Mouse (Mus musculus): ENCODE results near the gene Ptpdc1. TPM values are rescaled to one million over a fixed set of nuclear protein-coding genes. Genes with fewer than 3 reads are reported as not detected.
A peak's percentile ranks its signal among the peaks of the same experiment; 100 is the strongest.

The Ptpdc1 gene
- polyA plus RNA-seq, 1 experiment from 2014 or later: 15.6 TPM

DNA sequence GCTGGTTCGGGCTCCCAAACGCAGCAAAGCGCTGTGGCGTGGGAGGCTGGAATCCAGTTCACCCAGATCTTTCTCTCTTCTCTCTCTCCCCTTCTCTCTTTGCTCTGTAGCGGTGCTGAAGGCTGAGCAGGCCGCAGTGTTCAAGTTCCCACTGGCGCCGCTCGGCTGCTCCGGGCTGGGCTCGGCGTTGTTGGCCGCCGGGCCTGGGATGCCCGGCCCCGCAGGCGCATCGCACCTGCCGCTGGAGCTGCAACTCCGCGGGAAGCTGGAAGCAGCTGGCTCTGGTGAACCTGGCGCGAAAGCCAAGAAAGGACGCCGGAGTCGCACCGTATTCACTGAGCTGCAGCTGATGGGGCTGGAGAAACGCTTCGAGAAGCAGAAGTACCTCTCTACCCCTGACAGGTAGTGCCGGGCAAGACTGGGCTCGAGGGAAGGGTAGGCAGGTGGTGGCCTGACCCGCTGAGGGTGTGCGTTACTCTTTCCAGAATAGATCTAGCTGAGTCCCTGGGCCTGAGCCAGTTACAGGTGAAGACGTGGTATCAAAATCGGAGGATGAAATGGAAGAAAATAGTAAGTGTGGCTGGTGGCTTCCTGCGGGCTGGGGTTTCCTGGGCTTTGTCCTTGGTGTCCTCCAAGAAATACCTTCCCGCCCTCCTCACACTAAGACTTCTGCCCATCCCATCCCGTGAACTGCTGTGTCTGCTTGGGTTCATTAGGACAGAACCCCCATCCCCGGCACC is 39.6 kb upstream of the Ptpdc1 start:
- Histone ChIP-seq H3K4me3 (ENCODE audit: low read depth, low read length) (peak overlapping the region; percentile 62), H3K4me2 (ENCODE audit: low read depth, low read length) (peak overlapping the region; percentile 73), H3K4me1 (ENCODE audit: control insufficient read depth, insufficient read depth, low read length) (peaks cover 13% of the 10 kb centered on the region; the same call in 1 of the 2 replicates), H3K27me3 (replicated peaks; ENCODE audit: control insufficient read depth, insufficient read depth, low read length) (peaks cover 96% of the 10 kb centered on the region), H3K9ac (ENCODE audit: low read depth, low read length) (peak overlapping the region; percentile 74), H3K36me3 (ENCODE audit: control insufficient read depth, insufficient read depth, low read length) (no peaks in the 10 kb centered on the region), H3K27ac (replicated peaks; ENCODE audit: low read depth, low read length) (no peak overlapping the region), H3K9me3 (ENCODE audit: control insufficient read depth, low read length) (no peaks in the 10 kb centered on the region)
- ATAC-seq (ENCODE audit: low read depth): no peak
- 2% methylated on average over 39 of the region's 39 CpGs for WGBS
- no peak for DNase-seq (ENCODE audit: low spot score)

DNA sequence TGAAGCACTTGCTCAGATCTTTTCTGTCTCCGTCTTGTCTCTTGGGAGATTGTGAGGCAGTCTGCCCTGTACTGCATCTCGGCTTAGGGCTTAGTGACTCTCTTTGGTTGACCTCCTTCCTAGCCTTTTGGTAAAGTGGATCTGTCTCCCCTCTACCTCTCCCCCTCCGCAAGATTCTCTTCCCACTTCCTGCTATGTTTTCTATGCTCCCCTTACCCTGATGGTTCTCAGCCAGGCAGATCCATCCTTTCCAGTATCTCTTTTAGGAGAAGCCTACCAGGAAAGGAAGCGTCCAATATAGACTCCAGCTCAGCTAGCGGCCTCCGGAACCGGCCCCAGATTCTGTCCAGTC is 38.5 kb upstream of the Ptpdc1 start:
- Histone ChIP-seq H3K9ac (ENCODE audit: low read depth, low read length) (peak overlapping the region; percentile 74), H3K27me3 (replicated peaks; ENCODE audit: control insufficient read depth, insufficient read depth, low read length) (peaks cover 96% of the 10 kb centered on the region), H3K4me2 (ENCODE audit: low read depth, low read length) (peak overlapping the region; percentile 73), H3K36me3 (ENCODE audit: control insufficient read depth, insufficient read depth, low read length) (no peaks in the 10 kb centered on the region), H3K4me3 (ENCODE audit: low read depth, low read length) (peak overlapping the region; percentile 62), H3K4me1 (ENCODE audit: control insufficient read depth, insufficient read depth, low read length) (peaks cover 14% of the 10 kb centered on the region; the same call in 1 of the 2 replicates), H3K27ac (replicated peaks; ENCODE audit: low read depth, low read length) (peak overlapping the region; percentile 75; the same call in 1 of the 2 replicates), H3K9me3 (ENCODE audit: control insufficient read depth, low read length) (no peaks in the 10 kb centered on the region)
- WGBS: 16% methylated on average over 7 of the region's 7 CpGs
- ATAC-seq (ENCODE audit: low read depth) (no peak), DNase-seq (ENCODE audit: low spot score) (no peak)

- Histone ChIP-seq H3K9me3 (ENCODE audit: control insufficient read depth, low read length) (no peaks in the 10 kb centered on the region), H3K27me3 (replicated peaks; ENCODE audit: control insufficient read depth, insufficient read depth, low read length) (peaks cover 96% of the 10 kb centered on the region), H3K36me3 (ENCODE audit: control insufficient read depth, insufficient read depth, low read length) (no peaks in the 10 kb centered on the region), H3K9ac (ENCODE audit: low read depth, low read length) (peak overlapping the region; percentile 74), H3K4me3 (ENCODE audit: low read depth, low read length) (peak overlapping the region; percentile 62), H3K4me2 (ENCODE audit: low read depth, low read length) (peak overlapping the region; percentile 73), H3K4me1 (ENCODE audit: control insufficient read depth, insufficient read depth, low read length) (peaks cover 14% of the 10 kb centered on the region; the same call in 1 of the 2 replicates), H3K27ac (replicated peaks; ENCODE audit: low read depth, low read length) (peak overlapping the region; percentile 75)
- ATAC-seq (ENCODE audit: low read depth) (peak; percentile 9; the same call in 1 of the 2 replicates), DNase-seq (ENCODE audit: low spot score) (no peak)
- 6% methylated on average over 45 of the region's 54 CpGs for WGBS
Measured at GRCm38 (mm10) chr13:48663211-48663987, 37.9 kb upstream of the Ptpdc1 start.

GRCm38 (mm10) chr13:48662431-48663143 is 37.1 kb upstream of the Ptpdc1 start, which contains the start of gene Barx1:
Barx1 (plus strand) TSS chr13:48662998.
- H3K27me3 ChIP-seq (replicated peaks; ENCODE audit: control insufficient read depth, insufficient read depth, low read length): peaks cover 96% of the 10 kb centered on the region
- peaks cover 14% of the 10 kb centered on the region; the same call in 1 of the 2 replicates for H3K4me1 ChIP-seq (ENCODE audit: control insufficient read depth, insufficient read depth, low read length)
- H3K4me3 ChIP-seq (ENCODE audit: low read depth, low read length): peak within 1 kb of the TSS; percentile 62
- 1% methylated on average over 21 of the region's 73 CpGs for WGBS
- DNase-seq (ENCODE audit: low spot score): peak; percentile 73
- ATAC-seq (ENCODE audit: low read depth): peak; percentile 85
- H3K27ac ChIP-seq (replicated peaks; ENCODE audit: low read depth, low read length): peak within 1 kb of the TSS; percentile 75
- H3K9me3 ChIP-seq (ENCODE audit: control insufficient read depth, low read length): no peaks in the 10 kb centered on the region
- H3K9ac ChIP-seq (ENCODE audit: low read depth, low read length): peak within 1 kb of the TSS; percentile 74
- H3K36me3 ChIP-seq (ENCODE audit: control insufficient read depth, insufficient read depth, low read length): no peaks in the 10 kb centered on the region
- H3K4me2 ChIP-seq (ENCODE audit: low read depth, low read length): peak within 1 kb of the TSS; percentile 73

GRCm38 (mm10) chr13:48661561-48661960 is 36.1 kb upstream of the Ptpdc1 start:
- H3K27ac ChIP-seq (replicated peaks; ENCODE audit: low read depth, low read length): no peak overlapping the region
- peak overlapping the region; percentile 62; the same call in 1 of the 2 replicates for H3K4me3 ChIP-seq (ENCODE audit: low read depth, low read length)
- no peak overlapping the region for H3K9ac ChIP-seq (ENCODE audit: low read depth, low read length)
- H3K9me3 ChIP-seq (ENCODE audit: control insufficient read depth, low read length): no peaks in the 10 kb centered on the region
- H3K4me2 ChIP-seq (ENCODE audit: low read depth, low read length): peak overlapping the region; percentile 73
- H3K36me3 ChIP-seq (ENCODE audit: control insufficient read depth, insufficient read depth, low read length): no peaks in the 10 kb centered on the region
- WGBS: 4% methylated on average over 1 of the region's 1 CpGs
- H3K27me3 ChIP-seq (replicated peaks; ENCODE audit: control insufficient read depth, insufficient read depth, low read length): peaks cover 98% of the 10 kb centered on the region
- H3K4me1 ChIP-seq (ENCODE audit: control insufficient read depth, insufficient read depth, low read length): peaks cover 14% of the 10 kb centered on the region; the same call in 1 of the 2 replicates
- ATAC-seq (ENCODE audit: low read depth): no peak
- DNase-seq (ENCODE audit: low spot score): no peak

DNA sequence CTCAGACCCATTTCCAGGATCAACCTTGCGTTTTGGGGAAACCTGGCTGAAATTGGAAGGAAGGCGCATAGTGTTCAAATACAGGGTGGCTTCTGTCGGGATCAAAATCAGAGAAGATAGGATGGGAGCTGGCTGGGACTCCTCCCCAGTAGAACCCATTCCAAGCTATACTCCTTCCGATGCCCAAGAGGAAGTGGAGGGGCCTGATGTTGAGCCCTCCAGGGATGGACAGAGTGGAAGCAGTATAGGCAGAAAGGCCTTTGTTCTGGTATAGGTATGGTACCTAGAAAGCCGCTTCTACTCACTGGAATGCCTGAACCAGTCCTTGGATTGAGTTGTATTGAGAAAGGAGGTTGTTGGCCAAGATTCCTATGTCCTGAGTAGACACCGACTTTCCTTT is 35.3 kb upstream of the Ptpdc1 start:
- H3K27ac ChIP-seq (replicated peaks; ENCODE audit: low read depth, low read length): no peak overlapping the region
- peaks cover 16% of the 10 kb centered on the region for H3K4me1 ChIP-seq (ENCODE audit: control insufficient read depth, insufficient read depth, low read length)
- H3K9ac ChIP-seq (ENCODE audit: low read depth, low read length): no peak overlapping the region
- 23% methylated on average over 6 of the region's 6 CpGs for WGBS
- no peaks in the 10 kb centered on the region for H3K9me3 ChIP-seq (ENCODE audit: control insufficient read depth, low read length)
- H3K27me3 ChIP-seq (replicated peaks; ENCODE audit: control insufficient read depth, insufficient read depth, low read length): peaks cover 98% of the 10 kb centered on the region
- DNase-seq (ENCODE audit: low spot score) (no peak), ATAC-seq (ENCODE audit: low read depth) (no peak)
- 0 out of 2 replicates have a peak overlapping the region, but pooled peaks have one; percentile 29 for H3K4me3 ChIP-seq (ENCODE audit: low read depth, low read length)
- H3K36me3 ChIP-seq (ENCODE audit: control insufficient read depth, insufficient read depth, low read length): no peaks in the 10 kb centered on the region
- H3K4me2 ChIP-seq (ENCODE audit: low read depth, low read length): peak overlapping the region; percentile 73

DNA sequence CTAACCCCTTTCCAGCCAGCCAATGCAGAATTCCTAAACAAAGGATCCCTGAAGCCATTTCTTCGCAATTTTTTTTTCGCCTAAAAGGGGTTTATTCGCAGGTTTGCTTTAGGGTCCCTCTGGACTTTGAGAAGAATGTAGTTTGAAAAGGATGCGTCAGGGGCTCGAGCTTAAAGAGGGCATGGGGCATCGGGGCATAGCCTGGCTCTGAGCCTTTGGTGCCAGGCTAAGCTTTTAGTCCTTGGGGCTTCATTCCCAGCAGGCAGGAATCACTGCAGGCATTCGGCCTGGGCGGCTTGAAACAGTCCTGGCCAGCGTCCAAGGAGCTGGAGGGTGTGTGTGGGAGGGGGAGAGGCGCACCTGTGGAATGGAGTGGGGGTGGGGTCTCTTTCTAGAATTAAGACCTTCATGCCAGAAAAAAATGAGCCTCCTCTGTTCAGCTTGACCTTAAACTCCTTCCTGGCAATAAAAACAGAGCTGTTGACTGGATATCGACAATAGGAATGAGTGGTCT is 34.8 kb upstream of the Ptpdc1 start:
- no peaks in the 10 kb centered on the region for H3K36me3 ChIP-seq (ENCODE audit: control insufficient read depth, insufficient read depth, low read length)
- H3K4me3 ChIP-seq (ENCODE audit: low read depth, low read length): peak overlapping the region; percentile 29
- no peak overlapping the region for H3K9ac ChIP-seq (ENCODE audit: low read depth, low read length)
- H3K27ac ChIP-seq (replicated peaks; ENCODE audit: low read depth, low read length): peak overlapping the region; percentile 50; the same call in 1 of the 2 replicates
- H3K4me2 ChIP-seq (ENCODE audit: low read depth, low read length): peak overlapping the region; percentile 73
- no peak for ATAC-seq (ENCODE audit: low read depth)
- H3K9me3 ChIP-seq (ENCODE audit: control insufficient read depth, low read length): no peaks in the 10 kb centered on the region
- no peak for DNase-seq (ENCODE audit: low spot score)
- H3K4me1 ChIP-seq (ENCODE audit: control insufficient read depth, insufficient read depth, low read length): peaks cover 17% of the 10 kb centered on the region
- under 1% methylated on average over 11 of the region's 11 CpGs for WGBS
- H3K27me3 ChIP-seq (replicated peaks; ENCODE audit: control insufficient read depth, insufficient read depth, low read length): peaks cover 94% of the 10 kb centered on the region
